Mouse (Mus musculus) layer of hippocampus, postnatal 10 days (tissue): Measurements from ENCODE around the gene Sun2. TPM values are rescaled to one million over a fixed set of nuclear protein-coding genes. Genes with fewer than 3 reads are reported as not detected.

Experiments used
- DNase-seq, 2 experiments: peaks; one replicate each; pipeline ENCODE4 v3.0.0; 2021; ENCODE audit warnings: low spot score in 2 of 2
- total RNA-seq, 2 experiments: library from RNA; stranded (reverse); gene quantifications; 2 replicates each; pipeline ENCODE4 v1.2.3; 2021

Sun2 gene
- total RNA-seq, 2 experiments from 2014 or later: 16.1 to 19.1 TPM

DNA sequence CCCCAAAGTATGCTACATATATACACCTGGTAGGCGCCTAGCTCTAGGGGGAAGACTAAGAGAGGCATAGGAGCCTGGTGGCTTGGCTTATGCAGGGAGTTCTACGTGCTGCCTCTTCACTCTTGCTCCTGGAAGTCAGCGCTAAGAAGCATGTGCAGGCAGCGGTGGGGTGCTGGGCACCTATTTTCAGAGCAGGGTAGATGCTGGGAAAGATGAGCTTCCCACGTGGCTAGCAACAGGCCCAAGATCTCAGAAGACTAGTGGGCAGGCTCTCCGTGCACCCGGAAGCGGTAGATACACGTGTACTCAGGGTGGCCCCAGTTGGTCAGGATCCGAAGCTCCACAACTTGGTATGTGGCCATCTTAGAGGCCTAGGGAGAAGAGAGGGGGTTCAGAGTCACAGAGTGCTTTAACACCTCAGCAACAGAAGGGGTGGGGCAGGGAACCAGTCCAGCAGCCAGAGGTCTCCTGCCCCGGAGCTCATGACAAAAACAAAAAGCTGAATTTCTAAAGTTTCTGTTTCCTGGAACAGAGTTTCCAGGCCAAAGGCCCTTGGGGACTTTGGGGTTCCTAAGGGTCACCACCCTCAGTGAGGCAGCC, 17.0 kb downstream of the Sun2 start:
- no peak for DNase-seq

DNA sequence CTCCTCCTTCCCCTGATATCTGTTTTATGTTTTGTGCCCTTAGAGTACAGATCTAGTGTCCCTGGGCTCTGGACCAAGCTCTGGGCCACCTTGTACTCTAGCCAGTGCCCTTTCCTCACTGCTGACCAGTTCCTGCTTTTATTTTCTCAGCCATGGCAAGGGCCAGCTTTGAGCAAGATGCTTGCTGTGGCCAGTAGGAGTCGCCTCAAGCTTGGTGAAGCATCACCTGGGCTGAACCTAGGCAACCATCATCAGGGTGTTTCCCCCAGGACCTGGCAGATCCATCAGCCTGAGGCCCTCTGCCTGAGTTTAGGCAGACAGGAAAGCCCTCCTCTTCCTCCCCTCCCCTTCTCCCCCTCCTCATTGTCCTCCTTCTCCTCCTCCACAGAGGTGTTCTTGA, 18.9 kb downstream of the Sun2 start:
- peak; percentile 44 to 49 for DNase-seq

DNA sequence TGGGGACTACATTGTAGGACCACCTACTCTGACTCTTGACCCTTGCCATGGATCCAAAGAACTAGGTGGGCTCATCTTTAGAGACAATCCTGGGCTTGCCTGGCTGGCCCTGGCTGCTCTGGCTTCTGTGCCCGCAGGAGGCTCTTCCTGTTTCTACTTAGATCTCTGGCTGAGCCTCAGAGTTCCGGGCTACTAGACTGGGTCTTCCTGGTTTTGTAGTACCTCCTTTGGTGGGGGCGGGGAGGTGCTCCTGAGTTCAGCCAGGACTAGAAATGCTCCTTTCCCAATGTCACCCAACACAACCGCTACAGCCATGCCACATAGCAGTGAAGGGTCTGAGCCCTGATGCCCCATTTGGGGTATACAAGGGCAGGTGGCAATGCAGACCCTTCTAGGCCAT, 21.5 kb downstream of the Sun2 start:
- no peak for DNase-seq

DNA sequence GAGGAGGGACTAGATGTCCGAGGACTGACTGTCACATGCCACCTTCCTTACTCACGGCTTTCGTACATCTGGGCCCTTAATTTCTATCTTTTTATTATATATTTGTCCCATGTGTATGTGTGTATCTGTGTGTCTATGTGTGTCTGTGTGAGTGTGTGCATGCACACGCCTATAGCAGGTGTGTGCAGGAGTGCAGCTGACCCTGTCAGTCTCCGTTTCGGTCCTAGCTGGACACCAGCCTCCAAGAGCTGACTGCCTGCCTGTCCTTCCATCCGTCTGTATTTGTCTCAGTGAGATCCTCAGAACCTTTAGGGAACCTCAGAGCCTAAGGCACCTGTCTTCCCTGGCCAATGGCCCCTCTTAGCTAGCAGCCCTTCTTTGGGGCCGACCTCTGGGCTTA, 22.1 kb downstream of the Sun2 start:
- DNase-seq: no peak

DNA sequence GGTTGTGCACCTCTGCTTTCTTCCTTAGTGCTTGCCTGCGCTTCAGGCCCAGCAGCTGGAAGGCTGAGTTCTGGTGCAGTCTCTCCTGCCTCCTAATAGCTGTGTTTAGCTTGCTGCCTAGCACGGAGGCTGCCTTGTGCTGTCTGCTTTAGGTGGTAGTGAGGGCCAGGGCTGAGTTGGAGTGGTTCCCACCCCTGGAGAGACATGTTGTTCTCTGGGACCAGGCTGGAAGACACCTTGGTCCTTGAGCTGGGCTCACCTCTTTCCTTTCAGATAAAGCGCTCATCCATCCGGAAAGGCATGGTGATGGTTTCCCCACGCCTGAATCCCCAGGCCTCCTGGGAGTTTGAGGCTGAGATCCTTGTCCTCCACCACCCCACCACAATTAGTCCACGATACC, 25.6 kb downstream of the Sun2 start:
- no peak for DNase-seq

GRCm38 (mm10) chr15:79715646-79716045, 26.7 kb downstream of the Sun2 start:
- no peak for DNase-seq

- DNase-seq: no peak
Observed at GRCm38 (mm10) chr15:79708229-79708822, 34.0 kb downstream of the Sun2 start.

DNA sequence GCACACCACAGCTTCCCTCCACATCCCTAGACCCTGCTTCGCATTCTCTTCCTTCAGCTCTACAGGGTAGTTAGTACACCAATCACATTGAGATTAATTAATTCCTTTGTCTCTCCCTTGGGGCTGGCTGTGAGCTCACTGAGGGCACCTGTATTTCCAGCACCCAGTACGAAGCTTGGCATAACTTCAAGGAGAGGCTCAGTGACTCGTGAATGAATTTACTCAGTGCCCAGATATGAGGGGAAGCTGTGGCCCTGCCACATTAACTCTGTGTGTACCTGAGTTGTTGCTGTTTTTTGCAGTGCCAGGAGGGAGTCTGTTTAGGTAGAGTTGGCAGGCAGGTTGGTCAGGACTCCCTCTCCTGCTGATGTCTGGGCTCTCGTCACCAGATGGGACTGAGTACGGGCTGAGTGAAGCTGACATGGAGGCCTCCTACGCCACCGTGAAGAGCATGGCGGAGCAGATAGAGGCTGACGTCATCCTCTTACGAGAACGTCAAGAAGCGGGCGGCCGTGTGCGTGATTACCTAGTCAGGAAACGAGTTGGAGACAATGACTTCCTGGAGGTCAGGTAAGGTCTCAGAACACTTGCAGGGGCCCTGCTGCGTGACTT, 35.6 kb downstream of the Sun2 start:
- DNase-seq: no peak

- DNase-seq: no peak
Observed at GRCm38 (mm10) chr15:79697558-79698187, 44.7 kb downstream of the Sun2 start.

GRCm38 (mm10) chr15:79697011-79697410, 45.3 kb downstream of the Sun2 start:
- DNase-seq: peak; percentile 32 to 37

DNA sequence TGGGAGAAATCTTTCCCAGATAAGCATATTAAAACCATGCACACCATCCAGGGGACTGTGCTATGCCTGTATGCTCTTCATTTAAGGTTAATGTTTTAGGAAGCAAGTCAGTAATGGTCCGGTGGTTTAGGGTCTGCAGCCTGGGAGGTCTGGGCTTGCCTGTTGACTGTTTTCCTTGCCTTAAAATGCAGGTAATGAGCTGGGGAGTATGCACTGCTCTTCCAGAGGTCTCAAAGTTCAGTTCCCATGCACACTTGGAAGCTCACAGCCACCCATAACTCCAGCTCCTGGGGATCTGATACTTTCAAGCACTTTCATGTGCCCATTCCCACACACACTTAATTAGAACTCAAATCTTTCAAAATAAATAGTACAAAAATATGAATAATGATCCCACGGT, 45.8 kb downstream of the Sun2 start:
- DNase-seq: no peak

- no peak for DNase-seq
Observed at GRCm38 (mm10) chr15:79695516-79695915, 46.8 kb downstream of the Sun2 start.

DNA sequence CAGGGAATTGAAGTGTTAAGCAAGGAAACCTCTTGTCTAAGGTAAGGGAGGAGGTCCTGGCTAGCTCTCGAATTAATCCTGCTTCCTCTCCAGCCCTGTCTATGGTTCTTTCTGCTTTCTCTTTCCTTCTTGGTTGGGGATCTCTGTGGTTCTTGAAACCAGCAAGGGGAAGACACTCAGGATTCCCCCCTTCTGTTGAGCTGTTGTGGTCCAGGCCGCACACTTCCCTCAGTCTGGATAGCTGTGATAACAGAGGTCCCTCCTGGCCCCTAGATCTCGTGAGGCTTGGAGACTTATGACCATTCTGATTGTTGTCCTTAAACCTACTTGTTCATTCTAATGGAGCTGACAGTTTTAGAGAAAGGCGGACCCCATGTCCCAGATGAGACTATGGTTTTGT, 47.8 kb downstream of the Sun2 start:
- DNase-seq: no peak

DNA sequence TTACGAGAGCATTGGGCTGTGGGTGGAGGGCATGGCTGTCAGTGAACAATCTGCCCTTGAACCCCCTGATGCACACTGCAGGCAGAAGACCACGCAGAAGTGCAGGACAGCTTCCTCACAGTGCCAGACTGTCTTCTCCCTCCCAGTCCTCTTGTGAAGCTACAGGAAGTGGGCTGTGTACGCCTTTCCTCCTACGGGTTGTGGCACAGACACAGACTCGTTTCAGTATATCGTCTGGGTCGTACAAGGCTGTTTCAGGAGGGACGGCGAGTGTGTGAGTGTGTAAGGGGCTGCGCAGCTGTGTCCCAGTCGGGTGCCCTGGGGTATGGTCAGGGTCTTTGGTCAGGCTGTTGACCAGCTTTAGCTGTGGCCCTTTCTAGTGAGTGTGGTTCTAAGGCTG, 48.6 kb downstream of the Sun2 start:
- no peak for DNase-seq

- DNase-seq: no peak
Observed at GRCm38 (mm10) chr15:79692334-79692733, 50.0 kb downstream of the Sun2 start.

- peak; percentile 56 to 67 for DNase-seq
Observed at GRCm38 (mm10) chr15:79691023-79691508, 51.3 kb downstream of the Sun2 start.

DNA sequence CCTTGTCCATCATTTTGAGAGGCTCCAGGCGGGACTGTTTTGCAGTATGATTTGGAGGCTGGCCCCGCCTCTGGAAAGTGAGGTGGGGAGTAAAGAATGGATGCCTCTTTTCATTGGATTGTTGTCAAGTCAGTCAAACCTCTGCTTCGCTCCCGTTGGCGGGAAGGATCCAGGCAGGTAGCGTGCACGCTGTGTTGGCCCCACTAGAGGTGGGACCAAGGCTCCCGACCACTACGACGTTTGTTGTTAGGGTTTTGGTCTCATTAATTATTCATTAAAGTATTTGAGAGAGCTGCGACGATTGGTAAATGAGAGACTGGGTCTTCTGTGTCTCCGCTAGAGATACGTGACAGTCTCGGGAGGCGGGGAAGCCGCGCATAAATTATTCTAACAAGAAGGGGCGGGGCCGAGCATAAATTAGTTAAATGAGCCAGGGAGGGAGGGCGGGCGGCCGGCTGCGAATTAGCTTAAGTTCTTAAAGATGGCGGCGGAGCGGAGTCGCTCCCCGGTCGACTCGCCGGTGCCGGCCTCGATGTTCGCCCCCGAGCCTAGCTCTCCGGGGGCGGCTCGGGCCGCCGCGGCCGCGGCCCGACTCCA, 51.8 kb downstream of the Sun2 start, which contains the start of gene Gtpbp1:
Gene Gtpbp1, plus strand, starts transcription at position 420 of the 597 bp plus-strand sequence.
- DNase-seq: peak; percentile 95 to 97

GRCm38 (mm10) chr15:79689662-79690425, 52.5 kb downstream of the Sun2 start:
- no peak for DNase-seq

GRCm38 (mm10) chr15:79688268-79688956, 53.9 kb downstream of the Sun2 start:
- no peak for DNase-seq

GRCm38 (mm10) chr15:79687646-79688267, 54.6 kb downstream of the Sun2 start, which contains the start of gene Josd1:
Josd1 (minus strand) TSS chr15:79687919.
- peak; percentile 96 to 97 for DNase-seq
